Mouse (Mus musculus): ENCODE measurements around the gene Cldn4.
"Not testable (repeated sequence)": the region's sequence is repeated elsewhere in the genome, so short reads cannot be mapped to it uniquely, and the experiment has no call there.

The Cldn4 gene

GRCm38 (mm10) chr5:134963546-134963945 lies 16.8 kb upstream of the Cldn4 start:
- no peak for DNase-seq

- DNase-seq = no peak
These were observed 14.8 kb upstream of the Cldn4 start for GRCm38 (mm10) chr5:134961519-134961918.

- no peak for DNase-seq
These were observed 13.7 kb upstream of the Cldn4 start for GRCm38 (mm10) chr5:134960430-134960829.

- DNase-seq = peak; percentile 36 to 53
These were observed 12.4 kb upstream of the Cldn4 start for GRCm38 (mm10) chr5:134959114-134959513.

- no peak for DNase-seq
These were observed 8.8 kb upstream of the Cldn4 start for GRCm38 (mm10) chr5:134955491-134955890.

GRCm38 (mm10) chr5:134951053-134951884 lies 4.5 kb upstream of the Cldn4 start:
- no peak for DNase-seq

GRCm38 (mm10) chr5:134948085-134948439 lies 1.3 kb upstream of the Cldn4 start:
- no peak for DNase-seq

- no peak for DNase-seq
These were observed 818 bp upstream of the Cldn4 start for GRCm38 (mm10) chr5:134947420-134948084.

GRCm38 (mm10) chr5:134946063-134946856 lies 474 bp downstream of the Cldn4 start:
- no peak for DNase-seq

GRCm38 (mm10) chr5:134945266-134945959 lies 1.3 kb downstream of the Cldn4 start:
- no peak for DNase-seq

GRCm38 (mm10) chr5:134944179-134944578 lies 2.6 kb downstream of the Cldn4 start:
- DNase-seq = no peak

GRCm38 (mm10) chr5:134942740-134943139 lies 4.0 kb downstream of the Cldn4 start:
- DNase-seq = no peak

GRCm38 (mm10) chr5:134941472-134942209 lies 5.1 kb downstream of the Cldn4 start:
- no peak for DNase-seq

- not testable (repeated sequence) for DNase-seq
These were observed 7.2 kb downstream of the Cldn4 start for GRCm38 (mm10) chr5:134939554-134939953.

GRCm38 (mm10) chr5:134939069-134939468 lies 7.7 kb downstream of the Cldn4 start:
- DNase-seq = no peak

GRCm38 (mm10) chr5:134936626-134937185 lies 10.0 kb downstream of the Cldn4 start:
- DNase-seq = peak; percentile 17 to 26

- DNase-seq = no peak
These were observed 10.7 kb downstream of the Cldn4 start for GRCm38 (mm10) chr5:134936051-134936450.

- DNase-seq = no peak
These were observed 12.1 kb downstream of the Cldn4 start for GRCm38 (mm10) chr5:134934666-134935065.

GRCm38 (mm10) chr5:134933686-134934085 lies 13.0 kb downstream of the Cldn4 start:
- not testable (repeated sequence) for DNase-seq

GRCm38 (mm10) chr5:134933281-134933680 lies 13.5 kb downstream of the Cldn4 start:
- DNase-seq = no peak

GRCm38 (mm10) chr5:134932903-134933276 lies 13.8 kb downstream of the Cldn4 start:
- peak; percentile 60 to 78 for DNase-seq

Measured in cerebellum, postnatal 14 days (tissue).